Mouse (Mus musculus): Measurements from ENCODE around the gene Drc1.

DNA sequence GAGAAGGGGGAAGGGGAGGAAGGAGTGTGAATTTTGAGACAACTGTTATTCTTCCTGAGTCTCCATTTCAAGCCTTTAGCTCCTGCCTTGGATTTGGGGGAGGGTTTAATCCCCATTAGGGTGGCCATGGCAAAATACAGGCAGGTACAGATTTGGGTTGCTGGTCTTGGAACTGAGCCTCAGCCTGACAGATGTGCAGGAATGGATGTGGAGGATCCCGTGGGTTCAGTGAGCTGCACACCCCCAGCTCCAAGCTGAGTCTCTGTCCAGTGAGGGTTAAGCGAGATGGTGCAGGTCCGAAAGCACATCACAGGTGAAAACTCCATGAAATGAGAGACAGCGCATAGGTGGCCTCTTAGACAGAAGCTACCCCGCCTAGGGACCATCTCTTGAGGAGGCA lies 119.3 kb downstream of the Drc1 start:
- TF ChIP-seq EP300 (IDR thresholded peaks at IDR 0.05; ENCODE audit: low read depth) (no peak), CTCF (IDR thresholded peaks at IDR 0.05; ENCODE audit: low read depth) (no peak)
